Mouse (Mus musculus): Measurements from ENCODE around the gene Prpf38b. TPM values are rescaled to one million over a fixed set of nuclear protein-coding genes. Genes with fewer than 3 reads are reported as not detected.
A peak's percentile ranks its signal among the peaks of the same experiment; 100 is the strongest.

Prpf38b gene
- polyA plus RNA-seq, 1 experiment: 198 TPM

GRCm38 (mm10) chr3:108855371-108855770, 56.2 kb downstream of the Prpf38b start:
- peaks cover 81% of the 10 kb centered on the region for H3K4me1 ChIP-seq (ENCODE audit: control insufficient read depth, insufficient read depth, low read length)

GRCm38 (mm10) chr3:108853266-108853665, 58.3 kb downstream of the Prpf38b start:
- H3K27ac ChIP-seq (ENCODE audit: insufficient read depth, low read depth, low read length): peak overlapping the region; percentile 10
- H3K4me3 ChIP-seq (ENCODE audit: insufficient read depth, low read length): no peak overlapping the region
- H3K4me1 ChIP-seq (ENCODE audit: control insufficient read depth, insufficient read depth, low read length): peaks cover 72% of the 10 kb centered on the region
- TF ChIP-seq POLR2A (IDR thresholded peaks at IDR 0.05; ENCODE audit: borderline replicate concordance, low read depth, low read length): no peak
- no peak for TF ChIP-seq CTCF (IDR thresholded peaks at IDR 0.05; ENCODE audit: low read depth, low read length)

More at GRCm38 (mm10) chr3:108855371-108855770, 56.2 kb downstream of the Prpf38b start:
- H3K27ac ChIP-seq (ENCODE audit: insufficient read depth, low read depth, low read length): peak overlapping the region; percentile 94
- 0 out of 2 replicates have a peak overlapping the region, but pooled peaks have one; percentile 0 for H3K4me3 ChIP-seq (ENCODE audit: insufficient read depth, low read length)
- no peak for TF ChIP-seq POLR2A (IDR thresholded peaks at IDR 0.05; ENCODE audit: borderline replicate concordance, low read depth, low read length)
- no peak for TF ChIP-seq CTCF (IDR thresholded peaks at IDR 0.05; ENCODE audit: low read depth, low read length)

Other genes with a start within 250 kb of the Prpf38b start
- 12.8 and 14.4 TPM in 2 replicates for gene Gpsm2, start 189.4 kb downstream of the Prpf38b start, polyA plus RNA-seq (2012; ENCODE audit: insufficient read depth, insufficient read length, missing spikeins)
- gene Aknad1, start 172.1 kb downstream of the Prpf38b start, polyA plus RNA-seq (2012; ENCODE audit: insufficient read depth, insufficient read length, missing spikeins): not detected in 2 replicates
- 128 and 141 TPM in 2 replicates for gene Stxbp3, start 71.2 kb downstream of the Prpf38b start, polyA plus RNA-seq (2012; ENCODE audit: insufficient read depth, insufficient read length, missing spikeins)
- gene Fndc7, start 21.7 kb downstream of the Prpf38b start, polyA plus RNA-seq (2012; ENCODE audit: insufficient read depth, insufficient read length, missing spikeins): 0.51 and 1.0 TPM in 2 replicates
- gene Henmt1, start 28.1 kb upstream of the Prpf38b start, polyA plus RNA-seq (2012; ENCODE audit: insufficient read depth, insufficient read length, missing spikeins): not detected in 2 replicates
- not detected in 2 replicates for gene Gm9857, start 28.7 kb upstream of the Prpf38b start, polyA plus RNA-seq (2012; ENCODE audit: insufficient read depth, insufficient read length, missing spikeins)
- gene Fam102b, start 115.9 kb upstream of the Prpf38b start, polyA plus RNA-seq (2012; ENCODE audit: insufficient read depth, insufficient read length, missing spikeins): 37.9 and 41.2 TPM in 2 replicates
- not detected in 2 replicates for gene Slc25a54, start 168.7 kb upstream of the Prpf38b start, polyA plus RNA-seq (2012; ENCODE audit: insufficient read depth, insufficient read length, missing spikeins)
- gene Slc25a24, start 211.4 kb upstream of the Prpf38b start, polyA plus RNA-seq (2012; ENCODE audit: insufficient read depth, insufficient read length, missing spikeins): 46.2 and 48.2 TPM in 2 replicates

Data from bone marrow macrophage, adult 2 months (primary cell).